11 mouse cellular contexts compared by ENCODE assay signal in the genomic region with DNA sequence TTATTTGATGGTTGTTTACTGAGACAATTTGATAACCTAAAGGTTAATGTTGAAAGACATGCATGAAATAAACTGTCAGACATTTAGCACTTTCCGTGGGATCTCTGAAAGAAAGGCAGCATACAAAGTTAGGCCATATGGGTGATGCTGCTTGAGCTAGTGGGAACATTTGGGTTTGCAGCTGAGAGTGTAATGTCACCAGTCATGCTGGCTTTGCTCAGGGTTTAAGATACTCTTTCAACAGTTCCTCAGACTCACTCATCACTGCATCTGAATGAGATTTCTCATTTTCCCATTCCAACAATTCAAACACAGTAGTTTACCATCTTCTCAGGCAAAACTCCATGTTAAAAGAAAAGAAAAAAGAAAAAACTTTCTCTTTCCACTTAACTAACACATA.
"Had no signal": no experiment of that assay in that cellular context is flagged by ENCODE, and none has a peak within 500 bp of the region (broad histone marks: within the 10 kb centered on the region; RNA-seq: fewer than 3 reads in every experiment).

No protein-coding gene starts in this region.

- DNase-seq: kidney, adult 18-20 months; kidney, adult 9 months; kidney, postnatal 14 days; kidney, postnatal 4 days; left cerebral cortex, postnatal 4 days; liver, postnatal 0 days; lung, embryonic 14.5 days; retina, postnatal 1 day; right cerebral cortex, postnatal 4 days; thymus, adult 2 months; thymus, postnatal 25 days had no signal
